Mouse (Mus musculus) cerebellum, adult 2 months (tissue): ENCODE measurements around the gene Srsf9.
A peak's percentile ranks its signal among the peaks of the same experiment; 100 is the strongest.

Source experiments
- CTCF ChIP-seq: fragments of 200-500 bp; IDR thresholded peaks from 2 replicates; pipeline ENCODE4 v1.5.1; 2011; ENCODE audit warnings: low read depth, mild to moderate bottlenecking, control low read depth, low read length, moderate library complexity, borderline replicate concordance; ENCODE audit not compliant: insufficient read depth
- POLR2A ChIP-seq: fragments of 200-500 bp; IDR thresholded peaks from 2 replicates; pipeline ENCODE4 v1.6.1; 2011; ENCODE audit warnings: low read length, control low read depth, borderline replicate concordance; ENCODE audit not compliant: insufficient read depth

GRCm38 (mm10) chr5:115358872-115359271 lies 31.9 kb downstream of the Srsf9 start:
- TF ChIP-seq POLR2A (no peak), CTCF (peak; percentile 94)
